Mouse (Mus musculus) T-helper 2 cell (primary cell): Measurements from ENCODE around the gene Celf1.

Experiments
- in situ Hi-C: fragments of 300-600 bp; cut with MboI, MseI; formaldehyde crosslinking; loops from one replicate; pipeline ENCODE4 v1.15.1; 2025; ENCODE audit warnings: high pct_unique_total_duplicates

The Celf1 gene

DNA sequence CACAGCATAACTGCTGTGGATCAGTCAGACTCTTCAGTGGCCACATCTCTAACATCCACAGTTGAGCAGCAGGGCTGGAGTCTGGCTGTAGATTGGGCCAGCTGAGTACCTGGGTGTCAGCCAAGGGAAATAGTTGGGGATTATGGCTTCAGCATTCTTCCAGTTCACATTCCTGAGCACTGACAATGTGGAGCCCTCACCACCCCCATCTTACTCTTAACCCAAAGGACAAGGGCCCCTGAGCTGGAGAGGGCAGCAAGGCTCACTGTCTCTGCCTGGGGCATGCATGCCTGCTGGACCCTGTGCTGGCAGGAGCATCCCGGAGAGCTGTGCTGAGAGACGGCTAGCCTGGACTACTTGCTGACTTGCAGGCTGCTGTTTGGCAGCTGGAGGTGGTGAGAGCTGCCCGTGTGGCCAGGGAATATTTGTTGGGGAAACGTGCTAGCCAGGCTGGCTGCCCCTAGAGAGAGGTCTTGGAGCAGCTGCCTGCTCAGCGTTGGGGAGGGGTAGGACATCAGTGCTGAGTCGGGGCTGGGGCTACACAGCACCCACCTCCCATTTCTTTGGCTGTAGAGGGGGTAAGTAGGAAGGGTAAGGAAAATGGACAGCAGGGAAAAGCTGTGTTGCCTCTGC, 121.8 kb downstream of the Celf1 start:
- in situ Hi-C loops, result no loop called here

DNA sequence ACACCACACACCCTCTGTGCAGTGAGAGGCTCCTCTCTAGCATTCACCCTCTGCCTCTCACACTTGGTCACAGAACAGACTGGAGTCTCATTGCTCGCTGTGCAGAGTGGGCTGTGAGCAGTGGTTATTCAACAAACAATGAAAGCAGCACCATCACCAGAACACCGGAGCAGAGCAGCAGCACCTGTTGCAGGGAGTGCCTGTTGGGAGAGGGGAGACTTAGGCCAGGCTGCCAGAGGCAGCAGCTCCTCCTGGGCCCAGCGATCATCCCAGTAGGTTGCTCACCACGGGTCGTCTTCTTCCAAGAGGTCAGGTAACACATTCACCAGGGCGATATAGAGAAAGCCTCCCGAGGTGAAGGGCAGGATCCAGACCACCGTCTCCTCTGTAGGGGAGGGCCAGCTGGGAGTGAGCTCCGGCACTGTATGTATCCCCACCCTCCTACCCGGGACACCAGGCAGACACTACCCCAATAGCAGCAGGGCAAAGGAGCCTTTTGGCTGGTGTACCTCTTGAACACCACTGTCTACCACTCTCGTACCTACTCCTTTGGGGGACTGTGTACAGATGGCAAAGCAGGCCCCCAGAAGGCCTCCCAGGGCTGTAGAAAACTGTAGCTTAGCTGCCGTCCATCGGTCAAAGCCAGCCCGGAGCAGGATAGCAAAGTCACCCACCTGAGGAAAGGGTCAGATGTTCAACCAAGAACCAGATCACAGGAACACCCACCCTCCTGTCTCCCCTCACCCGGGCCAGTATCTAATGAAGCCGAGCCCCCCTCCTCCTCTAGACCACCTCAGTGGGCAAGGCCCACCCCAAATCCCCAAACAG, 122.8 kb downstream of the Celf1 start:
- in situ Hi-C loops, result no loop called here

DNA sequence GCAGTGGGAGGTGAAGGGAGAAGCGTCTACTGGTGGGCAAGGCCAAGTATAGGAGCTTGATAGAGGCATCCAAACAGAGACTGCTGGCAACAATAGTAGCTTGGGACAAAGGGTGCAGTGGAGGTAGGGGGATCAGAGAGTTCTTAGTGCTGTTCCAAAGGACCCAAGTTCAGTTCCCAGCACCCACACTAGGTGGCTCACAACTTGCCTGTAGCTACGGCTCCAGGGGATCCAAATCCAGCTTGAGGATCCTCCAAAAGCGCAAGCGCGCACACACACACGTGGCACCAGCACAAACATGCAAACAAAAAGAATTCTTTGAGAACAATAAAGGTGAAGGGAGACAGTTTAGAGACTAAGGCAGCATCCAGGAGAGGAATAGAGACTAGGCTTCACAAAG, 124.0 kb downstream of the Celf1 start:
- in situ Hi-C loops, result no loop called here

- in situ Hi-C loops, result no loop called here
Measured at GRCm38 (mm10) chr2:91065544-91065943, 125.4 kb downstream of the Celf1 start.

- in situ Hi-C loops, result no loop called here
Measured at GRCm38 (mm10) chr2:91066455-91066854, 126.3 kb downstream of the Celf1 start.

- in situ Hi-C loops, result no loop called here
Measured at GRCm38 (mm10) chr2:91068162-91068871, 128.1 kb downstream of the Celf1 start.

- in situ Hi-C loops, result no loop called here
Measured at GRCm38 (mm10) chr2:91068872-91069165, 128.6 kb downstream of the Celf1 start.
